In genomic region chr1:58742571-58743021, GRCm38 (mm10) we compare ENCODE assay signal across 12 mouse cellular contexts. TPM values are rescaled to one million over a fixed set of nuclear protein-coding genes. Genes with fewer than 3 reads are reported as not detected.
DNase-seq lines count a peak whose midpoint lies in the region; ATAC-seq lines count a peak whose summit lies in the region.
"Had no signal": no experiment of that assay in that cellular context is flagged by ENCODE, and none has a peak within 500 bp of the region (broad histone marks: within the 10 kb centered on the region; RNA-seq: fewer than 3 reads in every experiment).

No protein-coding gene starts in this region.

- H3K4me1 ChIP-seq in heart, embryonic 15.5 days (replicated peaks) = 0 out of 2 replicates have a peak, but pooled peaks cover 3% of the 10 kb centered on the region
- peaks cover 4% of the 10 kb centered on the region; the same call in 1 of the 2 replicates for H3K4me1 ChIP-seq in liver, embryonic 16.5 days (ENCODE audit: control insufficient read depth, low read depth, low read length)

- no peak overlapping the region for H3K4me2 ChIP-seq in heart, embryonic 15.5 days
- H3K4me2 ChIP-seq in liver, embryonic 16.5 days (ENCODE audit: low read depth, low read length) = no peak overlapping the region

- DNase-seq in heart, postnatal 10 days = no peak
- peak; percentile 53 for DNase-seq in CD4-positive, CD25-positive, alpha-beta regulatory T cell, adult 2 months (ENCODE audit: low read depth, low spot score)
- DNase-seq in brain, adult 2 months (ENCODE audit: low read depth, low spot score) = peak; percentile 27
- DNase-seq in cerebellum, postnatal 4 days (ENCODE audit: low spot score in 2 of 2) = no peak
- no peak for DNase-seq in thymus, postnatal 14 days
- DNase-seq in right cerebral cortex, postnatal 4 days = no peak
- DNase-seq: cerebellum, postnatal 36 days had no signal

- no peaks in the 10 kb centered on the region for H3K27me3 ChIP-seq in heart, embryonic 15.5 days
- H3K27me3 ChIP-seq in liver, embryonic 16.5 days (ENCODE audit: control insufficient read depth, insufficient read depth, low read depth, low read length) = no peaks in the 10 kb centered on the region

- H3K27ac ChIP-seq in heart, embryonic 15.5 days = peak overlapping the region; percentile 33; the same call in 1 of the 2 replicates
- H3K27ac ChIP-seq in liver, embryonic 16.5 days (ENCODE audit: low read length) = peak overlapping the region; percentile 39; the same call in 1 of the 2 replicates

- ATAC-seq in heart, embryonic 15.5 days (replicated peaks; ENCODE audit: insufficient number of reproducible peaks, insufficient read depth, low FRiP score, low read depth) = no peak
- ATAC-seq in liver, embryonic 16.5 days (ENCODE audit: low read depth) = no peak
- ATAC-seq: forebrain, embryonic 16.5 days had no signal

- no peak overlapping the region for H3K4me3 ChIP-seq in heart, embryonic 15.5 days
- H3K4me3 ChIP-seq in liver, embryonic 16.5 days (ENCODE audit: low read depth, low read length) = no peak overlapping the region

- H3K9me3 ChIP-seq in heart, embryonic 15.5 days (replicated peaks) = no peaks in the 10 kb centered on the region
- H3K9me3 ChIP-seq in liver, embryonic 16.5 days (replicated peaks; ENCODE audit: control insufficient read depth, low read length) = no peaks in the 10 kb centered on the region

- H3K9ac ChIP-seq in heart, embryonic 15.5 days = no peak overlapping the region
- no peak overlapping the region for H3K9ac ChIP-seq in liver, embryonic 16.5 days (ENCODE audit: low read depth, low read length)

- intact Hi-C loops in heart, postnatal 10 days (cut with DNase I) = no loop called here

- 57% methylated on average over 5 of the region's 5 CpGs for WGBS in heart, embryonic 15.5 days
- 21% methylated on average over 5 of the region's 5 CpGs for WGBS in liver, embryonic 16.5 days (ENCODE audit: insufficient replicate concordance)

- H3K36me3 ChIP-seq in heart, embryonic 15.5 days = peaks cover 82% of the 10 kb centered on the region
- peaks cover 24% of the 10 kb centered on the region for H3K36me3 ChIP-seq in liver, embryonic 16.5 days (ENCODE audit: control insufficient read depth, insufficient read depth)

RNA-seq across cellular contexts. Expression of gene Cflar, which starts 31.3 kb away (rescaled TPM):
- polyA plus RNA-seq in heart, embryonic 15.5 days (2015; fragmentation: Nextera tagmentation; extraction: Ambion mirVana) = 37.0 and 37.7 TPM in 2 replicates
- 10 to 100 TPM; 65.7 to 68.1 TPM for total RNA-seq in heart, postnatal 10 days (2021)
- polyA plus RNA-seq in liver, embryonic 16.5 days (2015; fragmentation: Nextera tagmentation; extraction: Ambion mirVana) = 18.3 and 19.1 TPM in 2 replicates

RNA-seq across cellular contexts. Expression of gene Als2cr12, which starts 46.8 kb away (rescaled TPM):
- not detected in 2 replicates for polyA plus RNA-seq in heart, embryonic 15.5 days (2015; fragmentation: Nextera tagmentation; extraction: Ambion mirVana)
- under 1 TPM in 1 of 2 experiments, not detected in 1; 0.60 TPM for total RNA-seq in heart, postnatal 10 days (2021)
- not detected in 2 replicates for polyA plus RNA-seq in liver, embryonic 16.5 days (2015; fragmentation: Nextera tagmentation; extraction: Ambion mirVana)
- total RNA-seq: hematopoietic stem cell, adult 5-6 weeks; left cerebral cortex, adult 18-20 months had no signal
- polyA plus RNA-seq: forebrain, embryonic 16.5 days had no signal

RNA-seq across cellular contexts. Expression of gene Casp8, which starts 52.6 kb away (rescaled TPM):
- polyA plus RNA-seq in heart, embryonic 15.5 days (2015; fragmentation: Nextera tagmentation; extraction: Ambion mirVana) = 18.7 and 23.9 TPM in 2 replicates
- total RNA-seq in heart, postnatal 10 days (2021) = 10 to 100 TPM; 12.6 to 16.3 TPM
- polyA plus RNA-seq in liver, embryonic 16.5 days (2015; fragmentation: Nextera tagmentation; extraction: Ambion mirVana) = 13.9 and 15.6 TPM in 2 replicates

Comparison
In these comparisons a context has a peak if more than half of its experiments do, and no peak if none do; other contexts are left out.
1. DNase-seq: peak in CD4-positive, CD25-positive, alpha-beta regulatory T cell, adult 2 months (single experiment) and brain, adult 2 months (single experiment); none in heart, postnatal 10 days (0 of 2), cerebellum, postnatal 4 days (0 of 2), thymus, postnatal 14 days (single experiment) and right cerebral cortex, postnatal 4 days (single experiment).